Mouse (Mus musculus) layer of hippocampus, adult 9-11 months (tissue): Measurements from ENCODE around the gene Sumf1.

Experiments
- DNase-seq: peaks from one replicate; pipeline ENCODE4 v3.0.0; 2022

Sumf1 gene

GRCm38 (mm10) chr6:108073931-108074330 lies 111.5 kb downstream of the Sumf1 start:
- no peak for DNase-seq

GRCm38 (mm10) chr6:108073071-108073470 lies 112.3 kb downstream of the Sumf1 start:
- no peak for DNase-seq

GRCm38 (mm10) chr6:108070947-108071346 lies 114.4 kb downstream of the Sumf1 start:
- DNase-seq = no peak

GRCm38 (mm10) chr6:108065583-108065982 lies 119.8 kb downstream of the Sumf1 start:
- peak; percentile 92 for DNase-seq

- DNase-seq = peak; percentile 96
Measured at GRCm38 (mm10) chr6:108064918-108065526, 120.4 kb downstream of the Sumf1 start, which contains the start of gene Setmar. TSS of gene Setmar (plus strand) at chr6:108065045.

- no peak for DNase-seq
Measured at GRCm38 (mm10) chr6:108061121-108061520, 124.3 kb downstream of the Sumf1 start.

- DNase-seq = no peak
Measured at GRCm38 (mm10) chr6:108058066-108058465, 127.3 kb downstream of the Sumf1 start.

- no peak for DNase-seq
Measured at GRCm38 (mm10) chr6:108057353-108057752, 128.0 kb downstream of the Sumf1 start.
